Mouse (Mus musculus): ENCODE results near the gene Slc35g3.

DNA sequence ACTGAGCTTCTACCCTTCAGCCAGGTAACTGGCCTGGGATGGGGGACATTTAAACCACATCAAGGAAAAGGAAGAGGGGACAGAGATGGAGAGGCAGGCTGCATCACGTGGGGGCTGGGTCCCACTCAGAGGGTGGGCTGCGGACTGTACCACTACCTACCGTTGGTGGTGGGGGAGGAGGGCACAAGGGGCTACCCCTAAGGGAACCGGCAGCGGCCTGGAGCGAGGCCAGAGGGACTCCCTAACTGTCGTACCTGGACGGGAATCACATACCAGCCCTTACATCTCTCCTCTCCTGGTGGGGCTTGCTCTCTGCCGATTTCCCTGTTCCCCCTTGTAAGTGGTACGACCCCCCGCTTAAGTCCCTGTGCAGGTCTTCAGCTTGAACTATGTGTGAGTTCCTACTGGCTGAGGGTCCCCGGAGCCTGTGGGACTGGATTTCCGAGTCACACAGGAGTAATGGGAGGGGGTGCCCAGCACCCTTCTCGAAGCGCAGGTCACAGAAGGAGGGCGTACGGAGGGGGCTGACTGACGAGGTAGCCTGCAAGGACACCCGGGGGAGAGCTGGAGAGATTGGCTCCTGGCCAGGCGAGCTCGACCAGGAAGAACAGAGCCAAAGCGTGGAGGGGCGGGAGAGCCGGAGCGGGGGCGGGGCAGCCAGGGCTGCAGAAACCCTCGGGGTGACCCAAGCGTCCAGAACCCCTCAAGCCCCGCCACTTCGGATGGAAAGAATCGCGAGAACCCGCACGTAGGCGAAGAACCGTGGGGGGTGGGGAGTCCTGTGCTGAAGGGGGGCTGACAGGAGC, 38.8 kb upstream of the Slc35g3 start:
- TF ChIP-seq CTCF (IDR thresholded peaks at IDR 0.05; ENCODE audit: extremely low read depth, insufficient read length, insufficient replicate concordance, low read depth, low read length) (no peak), POLR2A (IDR thresholded peaks at IDR 0.05; ENCODE audit: low read depth, low read length) (no peak)
